Mouse (Mus musculus): ENCODE results near the gene Itga6.

GRCm38 (mm10) chr2:71785260-71785659, 39.8 kb downstream of the Itga6 start:
- no peak for TF ChIP-seq CTCF (IDR thresholded peaks at IDR 0.05; ENCODE audit: low read depth, low read length)
- no peak for TF ChIP-seq TAL1 (conservative IDR thresholded peaks at IDR 0.05; ENCODE audit: low read depth, low read length)
- TF ChIP-seq POLR2AphosphoS5 (IDR thresholded peaks at IDR 0.05; ENCODE audit: insufficient replicate concordance, low read depth, low read length), result no peak
- TF ChIP-seq GATA2 (IDR thresholded peaks at IDR 0.05; ENCODE audit: borderline replicate concordance, low read depth, low read length), result no peak
- no peak for TF ChIP-seq GATA1 (IDR thresholded peaks at IDR 0.05; ENCODE audit: borderline replicate concordance, low read length)
